15 mouse cellular contexts compared by ENCODE assay signal in the genomic region with DNA sequence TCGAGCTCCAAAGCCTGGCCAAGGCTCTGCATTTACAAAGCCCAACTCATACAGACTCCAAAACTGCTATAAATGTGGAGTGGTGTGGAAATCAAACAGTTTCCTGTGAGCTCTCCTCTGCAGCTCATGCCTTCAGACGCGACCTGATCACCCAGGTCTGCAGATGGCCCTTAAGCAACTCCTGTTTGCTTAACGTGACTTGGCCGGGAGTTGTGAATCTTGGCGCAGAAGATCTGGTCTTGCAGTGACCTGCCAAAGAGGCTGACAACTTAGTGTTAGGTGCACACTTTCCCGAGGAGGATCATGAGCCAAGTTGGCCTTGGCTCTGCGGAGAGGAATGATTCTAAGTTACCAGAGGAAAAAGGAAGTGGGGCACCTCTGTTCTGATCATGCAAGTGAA.
A peak's percentile ranks its signal among the peaks of the same experiment; 100 is the strongest.
DNase-seq lines count a peak whose midpoint lies in the region; ATAC-seq lines count a peak whose summit lies in the region.
"Had no signal": no experiment of that assay in that cellular context is flagged by ENCODE, and none has a peak within 500 bp of the region (broad histone marks: within the 10 kb centered on the region; RNA-seq: fewer than 3 reads in every experiment).

No protein-coding gene starts in this region.

- H3K9ac ChIP-seq in forebrain, embryonic 14.5 days (ENCODE audit: low read length) = no peak overlapping the region
- H3K9ac ChIP-seq: embryonic facial prominence, embryonic 15.5 days; limb, embryonic 13.5 days; lung, embryonic 15.5 days; midbrain, embryonic 12.5 days had no signal

- H3K4me2 ChIP-seq in forebrain, embryonic 14.5 days (ENCODE audit: low read length) = no peak overlapping the region
- H3K4me2 ChIP-seq: embryonic facial prominence, embryonic 15.5 days; limb, embryonic 13.5 days; lung, embryonic 15.5 days; midbrain, embryonic 12.5 days had no signal

- H3K27me3 ChIP-seq in forebrain, embryonic 14.5 days (replicated peaks; ENCODE audit: control insufficient read depth, insufficient read depth, low read length) = no peaks in the 10 kb centered on the region
- H3K27me3 ChIP-seq: embryonic facial prominence, embryonic 15.5 days; limb, embryonic 13.5 days; lung, embryonic 15.5 days; midbrain, embryonic 12.5 days had no signal

- H3K4me1 ChIP-seq in forebrain, embryonic 14.5 days (ENCODE audit: control insufficient read depth, insufficient read depth, low read length) = no peaks in the 10 kb centered on the region
- H3K4me1 ChIP-seq: embryonic facial prominence, embryonic 15.5 days; limb, embryonic 13.5 days; lung, embryonic 15.5 days; midbrain, embryonic 12.5 days had no signal

- no peak for ATAC-seq in forebrain, embryonic 14.5 days

- no peak overlapping the region for H3K27ac ChIP-seq in forebrain, embryonic 14.5 days (ENCODE audit: low read depth, low read length)
- H3K27ac ChIP-seq: embryonic facial prominence, embryonic 15.5 days; limb, embryonic 13.5 days; lung, embryonic 15.5 days; midbrain, embryonic 12.5 days had no signal

- H3K4me3 ChIP-seq in forebrain, embryonic 14.5 days (ENCODE audit: low read depth, low read length) = no peak overlapping the region
- H3K4me3 ChIP-seq: embryonic facial prominence, embryonic 15.5 days; limb, embryonic 13.5 days; lung, embryonic 15.5 days; midbrain, embryonic 12.5 days had no signal

- H3K9me3 ChIP-seq in forebrain, embryonic 14.5 days (replicated peaks; ENCODE audit: control insufficient read depth, low read length) = peaks cover 2% of the 10 kb centered on the region
- H3K9me3 ChIP-seq: embryonic facial prominence, embryonic 15.5 days; G1E; lung, embryonic 15.5 days had no signal

- H3K36me3 ChIP-seq in forebrain, embryonic 14.5 days (ENCODE audit: control insufficient read depth, insufficient read depth, low read length) = no peaks in the 10 kb centered on the region
- H3K36me3 ChIP-seq: G1E; midbrain, embryonic 12.5 days had no signal

- whole genome bisulfite sequencing in forebrain, embryonic 14.5 days = 86% methylated on average over 8 of the region's 8 CpGs

- peak; percentile 69 for DNase-seq in adrenal gland, postnatal 14 days
- no peak for DNase-seq in adrenal gland, adult 8-10 months
- peak; percentile 11 to 28 for DNase-seq in layer of hippocampus, postnatal 10 days (ENCODE audit: low spot score in 2 of 2)
- DNase-seq in layer of hippocampus, adult 8-10 months (ENCODE audit: low spot score in 2 of 2) = no peak
- DNase-seq in gastrocnemius, postnatal 10 days = peak; percentile 42
- peak; percentile 2 for DNase-seq in lung, postnatal 14 days
- DNase-seq in forebrain, embryonic 14.5 days (ENCODE audit: low spot score) = no peak
- DNase-seq in spleen, postnatal 36 days (ENCODE audit: low spot score in 2 of 2) = no peak
- DNase-seq: cerebellum, postnatal 25 days; right cerebral cortex, adult 18-20 months had no signal

Comparison
In these comparisons a context has a peak if more than half of its experiments do, and no peak if none do; other contexts are left out.
1. DNase-seq: peak in adrenal gland, postnatal 14 days (single experiment), layer of hippocampus, postnatal 10 days (2 of 2), gastrocnemius, postnatal 10 days (single experiment) and lung, postnatal 14 days (single experiment); none in adrenal gland, adult 8-10 months (single experiment), layer of hippocampus, adult 8-10 months (0 of 2), forebrain, embryonic 14.5 days (single experiment) and spleen, postnatal 36 days (0 of 2).